Mouse (Mus musculus) CH12.LX (cell line): ENCODE measurements around the gene Enkd1. TPM values are rescaled to one million over a fixed set of nuclear protein-coding genes. Genes with fewer than 3 reads are reported as not detected.

Experiments used
- DNase-seq: peaks from one replicate; pipeline ENCODE4 v3.0.0-alpha.2; 2013; ENCODE audit errors: extremely low read depth
- H3K27ac ChIP-seq: 2 replicates; pipeline ENCODE4 v1.5.1; 2012; ENCODE audit warnings: low read depth, mild to moderate bottlenecking, control low read depth, moderate library complexity; ENCODE audit not compliant: insufficient read depth
- H3K27me3 ChIP-seq: replicated peaks from 2 replicates; pipeline ENCODE3; 2012; ENCODE audit warnings: inconsistent platforms
- H3K36me3 ChIP-seq, 2 experiments: replicated peaks in 1 of 2; 2 replicates each; pipeline versions ENCODE3 to v1.6.1; 2012; ENCODE audit warnings: inconsistent platforms in 1 of 2, low read length in 1 of 2, mild to moderate bottlenecking in 1 of 2, mixed read lengths in 1 of 2, moderate library complexity in 1 of 2; ENCODE audit not compliant: control insufficient read depth in 1 of 2, insufficient read depth in 1 of 2
- H3K4me1 ChIP-seq, 2 experiments: 2 replicates each; pipeline ENCODE4 v1.6.1; 2012; ENCODE audit warnings: inconsistent platforms in 1 of 2, moderate library complexity in 1 of 2; ENCODE audit not compliant: insufficient read depth in 2 of 2, control insufficient read depth in 1 of 2
- H3K4me2 ChIP-seq: 2 replicates; pipeline ENCODE4 v1.6.1; 2012; ENCODE audit warnings: low read depth, mild to moderate bottlenecking, control low read depth; ENCODE audit not compliant: poor library complexity, insufficient read depth, severe bottlenecking
- H3K4me3 ChIP-seq, 3 experiments: fragments of 150-350 bp in 1 of 3; sonication (generic) in 1 of 3; replicated peaks in 1 of 3; 2 replicates each; pipeline versions ENCODE3 to v1.5.1; 2011 to 2012; ENCODE audit warnings: low read depth in 2 of 3, low read length in 2 of 3, mild to moderate bottlenecking in 2 of 3, moderate library complexity in 2 of 3, control low read depth in 1 of 3, improper control_type of control experiment in 1 of 3, inconsistent platforms in 1 of 3, mixed read lengths in 1 of 3; ENCODE audit not compliant: poor library complexity in 1 of 3
- H3K79me2 ChIP-seq: replicated peaks from 2 replicates; pipeline ENCODE4 v1.6.1; 2012; ENCODE audit warnings: mild to moderate bottlenecking, moderate library complexity; ENCODE audit not compliant: control insufficient read depth, poor library complexity, insufficient read depth, severe bottlenecking; ENCODE audit errors: extremely low read depth
- H3K9ac ChIP-seq: 2 replicates; pipeline ENCODE4 v1.6.1; 2012; ENCODE audit warnings: low read depth, mild to moderate bottlenecking, control low read depth, moderate library complexity; ENCODE audit not compliant: insufficient read depth
- H3K9me3 ChIP-seq: replicated peaks from 2 replicates; pipeline ENCODE3; 2012; ENCODE audit warnings: low read length, inconsistent platforms, mixed read lengths
- BHLHE40 ChIP-seq: IDR thresholded peaks from 2 replicates; pipeline ENCODE4 v1.6.1; 2011; ENCODE audit warnings: mild to moderate bottlenecking, low read depth, low read length, improper control_type of control experiment
- CHD1 ChIP-seq: IDR thresholded peaks from 2 replicates; pipeline ENCODE4 v1.6.1; 2012; ENCODE audit warnings: low read depth, low read length, improper control_type of control experiment, inconsistent platforms
- CHD2 ChIP-seq: IDR thresholded peaks from 2 replicates; pipeline ENCODE4 v1.6.1; 2011; ENCODE audit warnings: low read length, improper control_type of control experiment
- E2F4 ChIP-seq: IDR thresholded peaks from 2 replicates; pipeline ENCODE4 v1.6.1; 2011; ENCODE audit warnings: low read depth, low read length, improper control_type of control experiment; ENCODE audit not compliant: insufficient replicate concordance
- ELF1 ChIP-seq: IDR thresholded peaks from 2 replicates; pipeline ENCODE4 v1.6.1; 2014; ENCODE audit warnings: low read depth, mild to moderate bottlenecking, inconsistent platforms, low read length, improper control_type of control experiment
- JUN ChIP-seq: IDR thresholded peaks from 2 replicates; pipeline ENCODE4 v1.6.1; 2011; ENCODE audit warnings: low read depth, mild to moderate bottlenecking, low read length, improper control_type of control experiment, moderate library complexity; ENCODE audit not compliant: insufficient read depth
- JUND ChIP-seq: conservative IDR thresholded peaks from 2 replicates; pipeline ENCODE4 v1.6.1; 2011; ENCODE audit warnings: low read depth, low read length, improper control_type of control experiment
- KAT2A ChIP-seq: IDR thresholded peaks from 2 replicates; pipeline ENCODE4 v1.6.1; 2012; ENCODE audit warnings: low read length, improper control_type of control experiment, inconsistent platforms; ENCODE audit not compliant: insufficient replicate concordance
- MXI1 ChIP-seq: IDR thresholded peaks from 2 replicates; pipeline ENCODE4 v1.6.1; 2011; ENCODE audit warnings: mild to moderate bottlenecking, low read depth, low read length, improper control_type of control experiment
- MYC ChIP-seq: IDR thresholded peaks from 2 replicates; pipeline ENCODE4 v1.6.1; 2011; ENCODE audit warnings: low read depth, mild to moderate bottlenecking, improper control_type of control experiment, low read length
- NELFE ChIP-seq: IDR thresholded peaks from 2 replicates; pipeline ENCODE4 v1.6.1; 2011; ENCODE audit warnings: low read depth, low read length, improper control_type of control experiment
- NRF1 ChIP-seq: IDR thresholded peaks from 2 replicates; pipeline ENCODE4 v1.6.1; 2014; ENCODE audit warnings: low read depth, mild to moderate bottlenecking, inconsistent platforms, low read length, improper control_type of control experiment, moderate library complexity
- PAX5 ChIP-seq: IDR thresholded peaks from 2 replicates; pipeline ENCODE4 v1.6.1; 2012; ENCODE audit warnings: low read length, inconsistent platforms, mixed read lengths
- RCOR1 ChIP-seq: conservative IDR thresholded peaks from 2 replicates; pipeline ENCODE4 v1.6.1; 2012; ENCODE audit warnings: low read depth, mild to moderate bottlenecking, inconsistent platforms, low read length, improper control_type of control experiment
- SMC3 ChIP-seq: IDR thresholded peaks from 2 replicates; pipeline ENCODE4 v1.6.1; 2011; ENCODE audit warnings: low read depth, low read length, improper control_type of control experiment
- TCF12 ChIP-seq: IDR thresholded peaks from 2 replicates; pipeline ENCODE4 v1.6.1; 2014; ENCODE audit warnings: low read depth, mild to moderate bottlenecking, inconsistent platforms, low read length, improper control_type of control experiment
- UBTF ChIP-seq: IDR thresholded peaks from 2 replicates; pipeline ENCODE4 v1.6.1; 2012; ENCODE audit warnings: low read depth, mild to moderate bottlenecking, inconsistent platforms, low read length, improper control_type of control experiment, moderate library complexity
- USF1 ChIP-seq: IDR thresholded peaks from 2 replicates; pipeline ENCODE4 v1.6.1; 2014; ENCODE audit warnings: low read depth, mild to moderate bottlenecking, inconsistent platforms, low read length, improper control_type of control experiment
- USF2 ChIP-seq: conservative IDR thresholded peaks from 2 replicates; pipeline ENCODE4 v1.6.1; 2011; ENCODE audit warnings: low read depth, low read length, improper control_type of control experiment
- ZKSCAN1 ChIP-seq: IDR thresholded peaks from 2 replicates; pipeline ENCODE4 v1.6.1; 2012; ENCODE audit warnings: low read depth, inconsistent platforms, low read length, improper control_type of control experiment, borderline replicate concordance
- ZMIZ1 ChIP-seq: IDR thresholded peaks from 2 replicates; pipeline ENCODE4 v1.6.1; 2012; ENCODE audit warnings: low read depth, mild to moderate bottlenecking, inconsistent platforms, low read length, improper control_type of control experiment
- dilution Hi-C: fragments of 300-500 bp; cut with MboI; formaldehyde crosslinking; loops from 2 replicates; pipeline ENCODE4 v1.14.3; 2020; ENCODE audit warnings: low sequenced_read_pairs; ENCODE audit not compliant: extremely low pct_unique_long_range_greater_than_20kb, extremely low pct_ligation_motif_present
- in situ Hi-C: fragments of 300-500 bp; cut with MboI; formaldehyde crosslinking; loops from 3 replicates; pipeline ENCODE4 v1.14.3; 2019; ENCODE audit warnings: low sequenced_read_pairs, low pct_ligation_motif_present, low pct_unique_long_range_greater_than_20kb, mixed read lengths
- polyA plus RNA-seq: library from polyadenylated mRNA; unstranded; fragments of >175 nt; gene quantifications from 2 replicates; pipeline ENCODE4 v1.2.1, GENCODE M21; 2012; ENCODE audit warnings: low read depth; ENCODE audit not compliant: insufficient read length
- total RNA-seq, 2 experiments: library from RNA; depleted of rRNA; stranded (reverse); fragments of 300-350 nt in 1 of 2; fragments of >200 nt in 1 of 2; gene quantifications; 2 replicates each; pipeline ENCODE4 v1.2.3; 2012 to 2014

Gene Enkd1
- total and polyA plus RNA-seq, 3 experiments: 15.6 to 35.9 (median 27.4) TPM

DNA sequence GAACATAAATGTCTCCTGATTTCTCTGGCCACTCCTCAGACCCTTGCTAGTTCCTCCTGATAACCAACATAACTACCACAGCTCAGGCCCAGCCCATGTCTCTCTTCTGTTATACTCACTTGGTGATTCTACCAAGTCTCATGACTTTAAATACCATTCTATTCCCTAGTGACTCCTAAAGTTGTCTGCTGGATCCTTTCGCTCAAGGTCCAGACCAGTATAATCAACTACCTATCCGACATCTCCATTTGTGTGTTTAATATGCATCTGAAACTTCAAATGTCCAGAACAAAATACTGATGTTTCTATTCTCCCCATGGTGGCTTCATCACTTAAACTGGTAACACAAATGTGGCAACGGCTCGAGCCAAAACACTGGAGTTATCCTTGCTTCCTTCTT, 35.3 kb upstream of the Enkd1 start:
- no peaks in the 10 kb centered on the region for H3K36me3 ChIP-seq

DNA sequence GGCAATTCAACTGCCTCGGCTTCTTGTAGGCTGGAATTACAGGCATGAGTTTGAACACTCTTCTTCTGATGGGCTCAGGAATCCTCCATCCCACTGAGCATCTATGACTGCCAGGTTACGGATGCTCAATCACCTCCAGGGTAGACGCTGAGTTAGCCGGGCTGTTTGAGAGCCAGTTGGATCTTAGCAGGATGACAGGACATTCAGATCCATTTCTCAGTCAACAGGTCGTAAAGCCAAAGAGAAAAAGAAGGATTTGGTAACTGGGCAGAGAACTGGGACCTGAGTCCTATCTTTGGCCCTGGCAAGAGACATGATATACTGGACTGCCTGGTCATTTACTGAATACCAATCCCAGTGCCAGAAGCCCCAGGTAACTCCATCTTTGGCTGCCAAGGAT, 31.2 kb upstream of the Enkd1 start:
- Histone ChIP-seq H3K36me3 (no peaks in the 10 kb centered on the region), H3K4me1 (peaks cover 5 to 27% of the 10 kb centered on the region in 2 experiments; a peak in 3 of 4 replicates), H3K4me3 (no peak overlapping the region), H3K27me3 (no peaks in the 10 kb centered on the region)
- dilution Hi-C loops: no loop called here
- TF ChIP-seq JUND: no peak
- no peak for TF ChIP-seq NELFE
- no peak for TF ChIP-seq USF1
- TF ChIP-seq PAX5: no peak
- TF ChIP-seq NRF1: no peak
- TF ChIP-seq, all 38 proteins: peak for 0
- no peak overlapping the region for H3K4me2 ChIP-seq
- H3K79me2 ChIP-seq: no peaks in the 10 kb centered on the region
- H3K9me3 ChIP-seq: no peaks in the 10 kb centered on the region
- in situ Hi-C loops: no loop called here
- no peak overlapping the region for H3K27ac ChIP-seq
- DNase-seq: no peak
- no peak overlapping the region for H3K9ac ChIP-seq

More for the DNA sequence above, 35.3 kb upstream of the Enkd1 start:
- Histone ChIP-seq H3K9me3 (no peaks in the 10 kb centered on the region), H3K27ac (no peak overlapping the region), H3K79me2 (no peaks in the 10 kb centered on the region), H3K27me3 (no peaks in the 10 kb centered on the region), H3K9ac (no peak overlapping the region), H3K4me1 (peaks cover 14 to 42% of the 10 kb centered on the region in 2 experiments), H3K4me3 (no peak overlapping the region), H3K4me2 (no peak overlapping the region)
- in situ Hi-C loops: no loop called here
- DNase-seq: peak; percentile 32
- no peak for TF ChIP-seq BHLHE40
- TF ChIP-seq USF2: no peak
- TF ChIP-seq JUN: no peak
- no peak for TF ChIP-seq NRF1
- TF ChIP-seq ZMIZ1: no peak
- TF ChIP-seq E2F4: no peak
- no peak for TF ChIP-seq NELFE
- TF ChIP-seq MXI1: no peak
- TF ChIP-seq ELF1: no peak
- TF ChIP-seq PAX5: no peak
- TF ChIP-seq CHD1: no peak
- dilution Hi-C loops: no loop called here

DNA sequence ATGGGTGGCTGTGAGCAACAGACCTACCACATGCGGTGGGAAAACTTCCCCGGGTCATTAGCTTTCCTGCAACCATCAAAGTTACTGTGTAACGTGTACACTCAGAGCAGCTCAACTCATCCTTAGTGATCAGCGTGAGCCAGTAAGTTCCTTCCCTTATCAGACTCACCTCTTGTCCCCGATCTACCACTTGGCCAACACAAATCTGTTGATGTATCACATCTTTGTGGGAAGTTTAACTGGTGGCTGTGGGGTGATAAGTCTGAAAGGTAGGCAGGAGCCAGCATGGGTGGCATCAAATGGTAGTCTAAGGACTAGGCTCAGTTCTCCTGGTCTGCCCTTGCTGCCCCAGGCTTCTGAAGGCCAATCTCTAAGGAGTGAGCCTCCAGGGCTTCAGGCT, 24.2 kb upstream of the Enkd1 start:
- dilution Hi-C loops (no loop called here), in situ Hi-C loops (no loop called here)
- Histone ChIP-seq H3K36me3 (peaks cover 0 to 9% of the 10 kb centered on the region in 2 experiments), H3K27ac (no peak overlapping the region)
- DNase-seq: no peak
- TF ChIP-seq TCF12 (no peak), NELFE (no peak), ZKSCAN1 (no peak), JUND (no peak), CHD2 (no peak), MYC (no peak), NRF1 (no peak), E2F4 (no peak), KAT2A (no peak), RCOR1 (no peak), UBTF (no peak), USF1 (no peak), USF2 (no peak), ELF1 (no peak), BHLHE40 (no peak), SMC3 (no peak)
- TF ChIP-seq, all 38 proteins: peak for 0
- Histone ChIP-seq H3K4me1 (peaks cover 0 to 21% of the 10 kb centered on the region in 2 experiments; a peak in 2 of 4 replicates), H3K9me3 (no peaks in the 10 kb centered on the region), H3K27me3 (no peaks in the 10 kb centered on the region), H3K4me3 (no peak overlapping the region), H3K9ac (no peak overlapping the region), H3K4me2 (no peak overlapping the region), H3K79me2 (no peaks in the 10 kb centered on the region)
